Mouse (Mus musculus): ENCODE results near the gene Vapa.
"Not testable (repeated sequence)": the region's sequence is repeated elsewhere in the genome, so short reads cannot be mapped to it uniquely, and the experiment has no call there.

The Vapa gene

GRCm38 (mm10) chr17:65561361-65562015 lies 51.9 kb downstream of the Vapa start:
- DNase-seq = no peak

- no peak for DNase-seq
Observed at GRCm38 (mm10) chr17:65559273-65559672, 54.1 kb downstream of the Vapa start.

GRCm38 (mm10) chr17:65558788-65559187 lies 54.6 kb downstream of the Vapa start:
- DNase-seq = no peak

GRCm38 (mm10) chr17:65558217-65558616 lies 55.1 kb downstream of the Vapa start:
- DNase-seq = peak; percentile 74

- no peak for DNase-seq
Observed at GRCm38 (mm10) chr17:65557212-65557611, 56.1 kb downstream of the Vapa start.

- DNase-seq = no peak
Observed at GRCm38 (mm10) chr17:65556798-65557197, 56.6 kb downstream of the Vapa start.

GRCm38 (mm10) chr17:65552426-65552997 lies 60.8 kb downstream of the Vapa start:
- no peak for DNase-seq

GRCm38 (mm10) chr17:65550357-65550756 lies 63.0 kb downstream of the Vapa start:
- DNase-seq = no peak

- no peak for DNase-seq
Observed at GRCm38 (mm10) chr17:65548698-65549365, 64.5 kb downstream of the Vapa start.

GRCm38 (mm10) chr17:65546221-65546620 lies 67.1 kb downstream of the Vapa start:
- DNase-seq = not testable (repeated sequence)

GRCm38 (mm10) chr17:65540441-65541272 lies 72.7 kb downstream of the Vapa start, which contains the start of gene Tmem232:
Gene Tmem232 (minus strand): TSS chr17:65540782.
- peak; percentile 52 for DNase-seq

- DNase-seq = peak; percentile 48
Observed at GRCm38 (mm10) chr17:65536156-65536555, 77.2 kb downstream of the Vapa start.

GRCm38 (mm10) chr17:65532381-65532780 lies 81.0 kb downstream of the Vapa start:
- DNase-seq = not testable (repeated sequence)

All from cerebellum, adult 9-10 months (tissue).